Mouse (Mus musculus) cerebellum, adult 2 months (tissue): ENCODE results near the gene Ptpn14.

Experiments used
- CTCF ChIP-seq: fragments of 200-500 bp; IDR thresholded peaks from 2 replicates; pipeline ENCODE4 v1.5.1; 2011; ENCODE audit warnings: low read depth, mild to moderate bottlenecking, control low read depth, low read length, moderate library complexity, borderline replicate concordance; ENCODE audit not compliant: insufficient read depth
- POLR2A ChIP-seq: fragments of 200-500 bp; IDR thresholded peaks from 2 replicates; pipeline ENCODE4 v1.6.1; 2011; ENCODE audit warnings: low read length, control low read depth, borderline replicate concordance; ENCODE audit not compliant: insufficient read depth

GRCm38 (mm10) chr1:189703156-189703555 lies 24.9 kb upstream of the Ptpn14 start:
- TF ChIP-seq CTCF (no peak), POLR2A (no peak)
